Mouse (Mus musculus): ENCODE data around the gene Pon3. TPM values are rescaled to one million over a fixed set of nuclear protein-coding genes. Genes with fewer than 3 reads are reported as not detected.

Pon3 gene
- total RNA-seq (2017), result 0.61 and 2.9 TPM in 2 replicates

DNA sequence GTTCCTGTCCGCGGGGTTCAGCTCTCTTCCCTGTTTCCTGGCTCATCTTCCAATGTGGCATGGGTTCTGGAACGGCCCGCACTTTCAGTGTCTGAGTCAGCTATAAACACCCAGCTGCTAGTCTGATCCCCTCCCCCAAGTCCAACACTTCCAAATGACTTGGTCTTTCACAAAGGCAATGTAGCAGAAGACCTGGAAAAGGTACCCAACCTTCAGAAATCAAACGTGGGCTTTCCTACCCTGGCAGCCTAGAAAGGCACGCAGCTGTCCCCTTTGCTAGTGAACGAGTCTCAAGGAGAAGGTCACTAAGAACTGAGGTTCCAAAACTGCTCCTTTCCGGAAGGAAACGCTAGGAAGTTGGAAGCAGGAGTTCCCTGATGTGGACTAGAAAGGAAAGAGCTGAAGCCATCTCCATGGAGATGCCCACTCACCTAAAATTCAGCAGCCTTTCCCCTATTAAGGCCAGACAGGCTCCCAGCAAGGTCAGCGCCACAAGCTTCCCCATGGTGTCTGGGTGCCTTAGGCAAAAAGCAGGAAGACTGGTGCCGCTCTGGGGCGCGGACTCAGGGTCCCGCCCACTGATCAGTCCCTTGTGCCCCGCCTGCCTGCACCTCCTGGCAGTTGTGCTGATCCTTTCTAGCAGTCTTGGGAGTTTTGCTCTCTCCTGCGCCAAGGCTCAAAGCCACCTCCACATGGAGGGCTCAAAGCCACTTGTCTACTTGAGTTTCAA lies at the start of gene Pon3:
Gene Pon3 (minus strand): TSS at position 565 of the 730 bp plus-strand sequence.
- peak; percentile 58 for ATAC-seq (ENCODE audit: extremely low read depth, insufficient number of reproducible peaks, low FRiP score, poor library complexity, severe bottlenecking)

GRCm38 (mm10) chr6:5304956-5305355 lies 48.9 kb upstream of the Pon3 start:
- ATAC-seq (ENCODE audit: extremely low read depth, insufficient number of reproducible peaks, low FRiP score, poor library complexity, severe bottlenecking), result no peak

- ATAC-seq (ENCODE audit: extremely low read depth, insufficient number of reproducible peaks, low FRiP score, poor library complexity, severe bottlenecking), result no peak
These were observed 44.5 kb upstream of the Pon3 start for GRCm38 (mm10) chr6:5300629-5301028.

- ATAC-seq (ENCODE audit: extremely low read depth, insufficient number of reproducible peaks, low FRiP score, poor library complexity, severe bottlenecking), result no peak
These were observed 43.5 kb upstream of the Pon3 start for GRCm38 (mm10) chr6:5299561-5299960.

GRCm38 (mm10) chr6:5298092-5298554 lies 42.0 kb upstream of the Pon3 start, which contains the start of gene Pon2:
Gene Pon2 (minus strand): TSS chr6:5298455.
- peak; percentile 49 for ATAC-seq (ENCODE audit: extremely low read depth, insufficient number of reproducible peaks, low FRiP score, poor library complexity, severe bottlenecking)

- peak; percentile 80 for ATAC-seq (ENCODE audit: extremely low read depth, insufficient number of reproducible peaks, low FRiP score, poor library complexity, severe bottlenecking)
These were observed 41.4 kb upstream of the Pon3 start for GRCm38 (mm10) chr6:5297321-5298091.

- no peak for ATAC-seq (ENCODE audit: extremely low read depth, insufficient number of reproducible peaks, low FRiP score, poor library complexity, severe bottlenecking)
These were observed 40.0 kb upstream of the Pon3 start for GRCm38 (mm10) chr6:5296067-5296466.

GRCm38 (mm10) chr6:5294659-5295449 lies 38.8 kb upstream of the Pon3 start:
- ATAC-seq (ENCODE audit: extremely low read depth, insufficient number of reproducible peaks, low FRiP score, poor library complexity, severe bottlenecking), result no peak

GRCm38 (mm10) chr6:5292841-5293240 lies 36.8 kb upstream of the Pon3 start:
- no peak for ATAC-seq (ENCODE audit: extremely low read depth, insufficient number of reproducible peaks, low FRiP score, poor library complexity, severe bottlenecking)

- ATAC-seq (ENCODE audit: extremely low read depth, insufficient number of reproducible peaks, low FRiP score, poor library complexity, severe bottlenecking), result no peak
These were observed 35.4 kb upstream of the Pon3 start for GRCm38 (mm10) chr6:5291450-5291849.

DNA sequence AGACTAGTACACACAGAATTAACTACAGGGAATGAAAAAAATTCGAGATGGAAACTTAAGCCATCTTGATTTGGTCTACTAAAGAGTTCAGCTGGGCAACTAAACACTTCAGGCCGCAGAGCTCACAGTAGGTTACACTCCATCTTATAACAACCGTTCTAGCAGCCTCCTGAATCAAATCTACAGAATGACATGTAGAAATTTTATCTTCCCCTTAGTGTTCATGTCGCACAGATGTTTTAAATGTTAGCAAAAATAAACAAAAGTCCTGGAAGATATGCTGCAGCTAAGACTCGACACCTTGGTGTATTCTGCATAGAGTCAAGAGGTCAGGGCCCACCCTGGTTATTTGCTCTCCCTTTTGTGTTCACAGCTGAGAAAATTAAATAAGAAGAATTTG lies 31.8 kb upstream of the Pon3 start:
- ATAC-seq (ENCODE audit: extremely low read depth, insufficient number of reproducible peaks, low FRiP score, poor library complexity, severe bottlenecking), result no peak

GRCm38 (mm10) chr6:5287392-5287791 lies 31.3 kb upstream of the Pon3 start:
- ATAC-seq (ENCODE audit: extremely low read depth, insufficient number of reproducible peaks, low FRiP score, poor library complexity, severe bottlenecking), result no peak

DNA sequence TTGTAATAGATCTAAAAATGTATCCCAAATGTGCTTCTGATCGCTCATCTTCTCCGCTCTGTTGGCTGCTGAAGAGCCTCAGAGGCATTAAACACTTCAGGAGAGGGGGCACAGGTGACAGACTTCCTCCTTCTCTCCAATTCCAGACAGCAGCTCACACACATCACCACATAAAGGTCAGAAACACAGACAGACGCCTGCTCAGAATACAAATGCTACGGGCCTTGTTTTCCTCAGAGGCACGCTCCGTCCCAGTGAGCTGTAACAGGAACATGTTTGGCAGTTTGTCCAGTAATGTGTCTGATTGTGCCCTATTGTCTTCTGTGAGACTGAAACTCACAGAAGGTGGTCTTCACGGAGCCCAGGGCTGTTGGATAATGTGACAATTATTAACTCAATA lies 26.3 kb upstream of the Pon3 start:
- no peak for ATAC-seq (ENCODE audit: extremely low read depth, insufficient number of reproducible peaks, low FRiP score, poor library complexity, severe bottlenecking)

DNA sequence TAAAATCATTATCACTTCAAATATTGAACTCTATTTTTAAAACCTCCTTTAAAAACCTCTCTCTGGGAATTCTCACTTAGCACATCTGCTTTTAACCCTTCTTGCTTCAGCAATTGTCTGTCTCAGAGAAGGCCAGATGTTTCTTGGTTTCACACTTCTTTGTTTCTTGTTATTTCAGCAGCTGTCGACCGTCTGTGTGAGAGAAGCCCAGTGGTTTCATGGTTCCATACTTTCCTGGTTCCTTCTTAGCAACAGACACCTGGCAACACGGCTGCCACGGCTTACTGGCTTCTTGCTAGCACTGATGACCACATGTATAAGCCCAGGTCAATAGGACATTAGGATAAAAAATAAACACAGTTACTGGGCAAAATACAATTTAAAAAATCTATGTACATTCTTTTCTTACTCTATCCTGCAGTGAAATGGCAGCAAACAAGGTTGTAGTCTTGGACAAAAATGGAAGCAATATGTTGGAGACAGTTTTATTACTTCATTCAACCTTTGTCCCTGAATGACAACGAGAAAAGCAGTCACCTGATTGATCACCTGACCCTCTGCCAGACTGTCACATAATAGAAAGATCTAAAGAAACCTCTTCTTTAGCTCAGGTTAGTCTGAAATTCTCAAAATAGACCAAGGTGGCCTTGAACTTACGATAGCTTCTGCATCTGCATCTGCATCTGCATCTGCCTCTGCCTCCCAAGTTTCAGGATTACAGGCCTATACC lies 24.7 kb upstream of the Pon3 start:
- ATAC-seq (ENCODE audit: extremely low read depth, insufficient number of reproducible peaks, low FRiP score, poor library complexity, severe bottlenecking), result no peak

- ATAC-seq (ENCODE audit: extremely low read depth, insufficient number of reproducible peaks, low FRiP score, poor library complexity, severe bottlenecking), result no peak
These were observed 21.9 kb upstream of the Pon3 start for GRCm38 (mm10) chr6:5277972-5278371.

GRCm38 (mm10) chr6:5269641-5270040 lies 13.6 kb upstream of the Pon3 start:
- no peak for ATAC-seq (ENCODE audit: extremely low read depth, insufficient number of reproducible peaks, low FRiP score, poor library complexity, severe bottlenecking)

DNA sequence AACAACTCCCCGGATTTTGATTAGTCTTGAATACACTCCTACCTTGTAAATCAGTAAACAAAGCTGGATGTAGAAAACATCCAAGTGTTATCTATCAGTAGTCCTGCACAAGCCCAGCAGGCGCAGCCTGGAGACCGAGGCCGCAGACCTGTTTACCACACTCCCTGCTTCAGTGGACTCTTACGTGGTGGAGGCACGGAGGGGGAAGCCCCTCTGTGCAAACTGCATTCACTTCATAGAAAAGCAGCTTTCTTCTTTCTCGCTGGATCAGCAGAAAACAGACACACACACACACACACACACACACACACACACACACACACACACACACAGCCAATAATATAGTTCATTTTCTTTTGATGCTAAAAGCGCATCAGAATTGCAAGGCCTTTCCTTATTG lies 8.7 kb upstream of the Pon3 start:
- ATAC-seq (ENCODE audit: extremely low read depth, insufficient number of reproducible peaks, low FRiP score, poor library complexity, severe bottlenecking), result no peak

- ATAC-seq (ENCODE audit: extremely low read depth, insufficient number of reproducible peaks, low FRiP score, poor library complexity, severe bottlenecking), result no peak
These were observed 7.3 kb upstream of the Pon3 start for GRCm38 (mm10) chr6:5263250-5263999.
